Mouse (Mus musculus): ENCODE results near the gene Mast4. TPM values are rescaled to one million over a fixed set of nuclear protein-coding genes. Genes with fewer than 3 reads are reported as not detected.

Mast4 gene
- polyA plus RNA-seq, 1 experiment from 2014 or later, result 2.5 TPM

- Histone ChIP-seq H3K27ac (ENCODE audit: low read length) (peak overlapping the region; percentile 41; the same call in 1 of the 2 replicates), H3K4me2 (ENCODE audit: low read depth, low read length) (peak overlapping the region; percentile 38; the same call in 1 of the 2 replicates), H3K9me3 (replicated peaks; ENCODE audit: control insufficient read depth, low read length) (no peaks in the 10 kb centered on the region), H3K36me3 (ENCODE audit: control insufficient read depth, insufficient read depth) (no peaks in the 10 kb centered on the region), H3K4me1 (ENCODE audit: control insufficient read depth, low read depth, low read length) (peaks cover 16% of the 10 kb centered on the region), H3K9ac (ENCODE audit: low read depth, low read length) (no peak overlapping the region), H3K27me3 (ENCODE audit: control insufficient read depth, insufficient read depth, low read depth, low read length) (no peaks in the 10 kb centered on the region), H3K4me3 (ENCODE audit: low read depth, low read length) (no peak overlapping the region)
- peak; percentile 81 for ATAC-seq (ENCODE audit: low read depth)
- WGBS (ENCODE audit: insufficient replicate concordance), result 53% methylated on average over 19 of the region's 19 CpGs
Observed at GRCm38 (mm10) chr13:102753714-102754556, 580.4 kb downstream of the Mast4 start.

- WGBS (ENCODE audit: insufficient replicate concordance), result 82% methylated on average over 10 of the region's 10 CpGs
- no peak for ATAC-seq (ENCODE audit: low read depth)
- H3K9me3 ChIP-seq (replicated peaks; ENCODE audit: control insufficient read depth, low read length), result no peaks in the 10 kb centered on the region
- peaks cover 16% of the 10 kb centered on the region for H3K4me1 ChIP-seq (ENCODE audit: control insufficient read depth, low read depth, low read length)
- no peaks in the 10 kb centered on the region for H3K36me3 ChIP-seq (ENCODE audit: control insufficient read depth, insufficient read depth)
- H3K4me3 ChIP-seq (ENCODE audit: low read depth, low read length), result no peak overlapping the region
- H3K4me2 ChIP-seq (ENCODE audit: low read depth, low read length), result no peak overlapping the region
- no peaks in the 10 kb centered on the region for H3K27me3 ChIP-seq (ENCODE audit: control insufficient read depth, insufficient read depth, low read depth, low read length)
- no peak overlapping the region for H3K27ac ChIP-seq (ENCODE audit: low read length)
- no peak overlapping the region for H3K9ac ChIP-seq (ENCODE audit: low read depth, low read length)
Observed at GRCm38 (mm10) chr13:102749891-102750290, 584.4 kb downstream of the Mast4 start.

- H3K4me1 ChIP-seq (ENCODE audit: control insufficient read depth, low read depth, low read length), result peaks cover 9% of the 10 kb centered on the region
- ATAC-seq (ENCODE audit: low read depth), result no peak
- no peak overlapping the region for H3K4me3 ChIP-seq (ENCODE audit: low read depth, low read length)
- WGBS (ENCODE audit: insufficient replicate concordance), result 69% methylated on average over 6 of the region's 6 CpGs
- no peaks in the 10 kb centered on the region for H3K9me3 ChIP-seq (replicated peaks; ENCODE audit: control insufficient read depth, low read length)
- no peak overlapping the region for H3K27ac ChIP-seq (ENCODE audit: low read length)
- H3K9ac ChIP-seq (ENCODE audit: low read depth, low read length), result no peak overlapping the region
- no peaks in the 10 kb centered on the region for H3K27me3 ChIP-seq (ENCODE audit: control insufficient read depth, insufficient read depth, low read depth, low read length)
- H3K4me2 ChIP-seq (ENCODE audit: low read depth, low read length), result no peak overlapping the region
- H3K36me3 ChIP-seq (ENCODE audit: control insufficient read depth, insufficient read depth), result no peaks in the 10 kb centered on the region
Observed at GRCm38 (mm10) chr13:102749194-102749593, 585.1 kb downstream of the Mast4 start.

- Histone ChIP-seq H3K4me1 (ENCODE audit: control insufficient read depth, low read depth, low read length) (no peaks in the 10 kb centered on the region), H3K27ac (ENCODE audit: low read length) (no peak overlapping the region), H3K4me2 (ENCODE audit: low read depth, low read length) (no peak overlapping the region), H3K4me3 (ENCODE audit: low read depth, low read length) (no peak overlapping the region), H3K27me3 (ENCODE audit: control insufficient read depth, insufficient read depth, low read depth, low read length) (no peaks in the 10 kb centered on the region), H3K36me3 (ENCODE audit: control insufficient read depth, insufficient read depth) (no peaks in the 10 kb centered on the region), H3K9ac (ENCODE audit: low read depth, low read length) (no peak overlapping the region), H3K9me3 (replicated peaks; ENCODE audit: control insufficient read depth, low read length) (no peaks in the 10 kb centered on the region)
- 70% methylated on average over 17 of the region's 17 CpGs for WGBS (ENCODE audit: insufficient replicate concordance)
- no peak for ATAC-seq (ENCODE audit: low read depth)
Observed at GRCm38 (mm10) chr13:102746803-102747561, 587.3 kb downstream of the Mast4 start.

GRCm38 (mm10) chr13:102745626-102746342 is 588.5 kb downstream of the Mast4 start:
- H3K36me3 ChIP-seq (ENCODE audit: control insufficient read depth, insufficient read depth), result no peaks in the 10 kb centered on the region
- H3K9ac ChIP-seq (ENCODE audit: low read depth, low read length), result no peak overlapping the region
- no peaks in the 10 kb centered on the region for H3K27me3 ChIP-seq (ENCODE audit: control insufficient read depth, insufficient read depth, low read depth, low read length)
- H3K9me3 ChIP-seq (replicated peaks; ENCODE audit: control insufficient read depth, low read length), result no peaks in the 10 kb centered on the region
- H3K4me2 ChIP-seq (ENCODE audit: low read depth, low read length), result no peak overlapping the region
- 65% methylated on average over 9 of the region's 9 CpGs for WGBS (ENCODE audit: insufficient replicate concordance)
- H3K27ac ChIP-seq (ENCODE audit: low read length), result no peak overlapping the region
- no peaks in the 10 kb centered on the region for H3K4me1 ChIP-seq (ENCODE audit: control insufficient read depth, low read depth, low read length)
- H3K4me3 ChIP-seq (ENCODE audit: low read depth, low read length), result no peak overlapping the region
- no peak for ATAC-seq (ENCODE audit: low read depth)

GRCm38 (mm10) chr13:102745270-102745600 is 589.1 kb downstream of the Mast4 start:
- no peak for ATAC-seq (ENCODE audit: low read depth)
- Histone ChIP-seq H3K36me3 (ENCODE audit: control insufficient read depth, insufficient read depth) (no peaks in the 10 kb centered on the region), H3K4me2 (ENCODE audit: low read depth, low read length) (no peak overlapping the region), H3K9me3 (replicated peaks; ENCODE audit: control insufficient read depth, low read length) (no peaks in the 10 kb centered on the region), H3K4me3 (ENCODE audit: low read depth, low read length) (no peak overlapping the region), H3K27me3 (ENCODE audit: control insufficient read depth, insufficient read depth, low read depth, low read length) (no peaks in the 10 kb centered on the region), H3K27ac (ENCODE audit: low read length) (no peak overlapping the region), H3K9ac (ENCODE audit: low read depth, low read length) (no peak overlapping the region), H3K4me1 (ENCODE audit: control insufficient read depth, low read depth, low read length) (no peaks in the 10 kb centered on the region; the same call in 1 of the 2 replicates)
- 71% methylated on average over 3 of the region's 3 CpGs for WGBS (ENCODE audit: insufficient replicate concordance)

GRCm38 (mm10) chr13:102744481-102745269 is 589.6 kb downstream of the Mast4 start:
- Histone ChIP-seq H3K27ac (ENCODE audit: low read length) (no peak overlapping the region), H3K27me3 (ENCODE audit: control insufficient read depth, insufficient read depth, low read depth, low read length) (no peaks in the 10 kb centered on the region), H3K9ac (ENCODE audit: low read depth, low read length) (no peak overlapping the region), H3K4me2 (ENCODE audit: low read depth, low read length) (no peak overlapping the region), H3K4me3 (ENCODE audit: low read depth, low read length) (no peak overlapping the region), H3K9me3 (replicated peaks; ENCODE audit: control insufficient read depth, low read length) (no peaks in the 10 kb centered on the region), H3K36me3 (ENCODE audit: control insufficient read depth, insufficient read depth) (no peaks in the 10 kb centered on the region), H3K4me1 (ENCODE audit: control insufficient read depth, low read depth, low read length) (peaks cover 2% of the 10 kb centered on the region; the same call in 1 of the 2 replicates)
- ATAC-seq (ENCODE audit: low read depth), result no peak
- 52% methylated on average over 9 of the region's 9 CpGs for WGBS (ENCODE audit: insufficient replicate concordance)

- WGBS (ENCODE audit: insufficient replicate concordance), result 52% methylated on average over 13 of the region's 13 CpGs
- ATAC-seq (ENCODE audit: low read depth), result peak; percentile 48
Observed at GRCm38 (mm10) chr13:102739720-102740535, 594.4 kb downstream of the Mast4 start.

More at GRCm38 (mm10) chr13:102739720-102740535, 594.4 kb downstream of the Mast4 start:
- H3K9me3 ChIP-seq (replicated peaks; ENCODE audit: control insufficient read depth, low read length), result no peaks in the 10 kb centered on the region
- no peak overlapping the region for H3K9ac ChIP-seq (ENCODE audit: low read depth, low read length)
- H3K36me3 ChIP-seq (ENCODE audit: control insufficient read depth, insufficient read depth), result no peaks in the 10 kb centered on the region; the same call in 1 of the 2 replicates
- H3K4me2 ChIP-seq (ENCODE audit: low read depth, low read length), result no peak overlapping the region
- no peak overlapping the region for H3K27ac ChIP-seq (ENCODE audit: low read length)
- H3K4me1 ChIP-seq (ENCODE audit: control insufficient read depth, low read depth, low read length), result peaks cover 2% of the 10 kb centered on the region; the same call in 1 of the 2 replicates
- H3K4me3 ChIP-seq (ENCODE audit: low read depth, low read length), result no peak overlapping the region
- H3K27me3 ChIP-seq (ENCODE audit: control insufficient read depth, insufficient read depth, low read depth, low read length), result no peaks in the 10 kb centered on the region
